Mouse (Mus musculus) midbrain, embryonic 14.5 days (tissue): Measurements from ENCODE around the gene Asprv1. TPM values are rescaled to one million over a fixed set of nuclear protein-coding genes. Genes with fewer than 3 reads are reported as not detected.

Source experiments
- ATAC-seq: fragments of 200-750 bp; cut with Nextera tagmentation; 2 replicates; pipeline ENCODE4 v1.8.0; 2017; ENCODE audit warnings: moderate number of reproducible peaks, moderate library complexity; ENCODE audit not compliant: low FRiP score, low TSS enrichment
- DNase-seq: peaks from one replicate; pipeline ENCODE4 v3.0.0-alpha.2; 2015
- H3K27ac ChIP-seq: fragments of 300-500 bp; sonication (generic); replicated peaks from 2 replicates; pipeline ENCODE4 v1.5.1; 2014; ENCODE audit warnings: mild to moderate bottlenecking, low read depth, low read length, moderate library complexity
- H3K27me3 ChIP-seq: fragments of 300-500 bp; sonication (generic); 2 replicates; pipeline ENCODE4 v1.6.1; 2014; ENCODE audit warnings: low read length, control low read depth, mixed read lengths; ENCODE audit not compliant: control insufficient read depth, insufficient read depth
- H3K36me3 ChIP-seq: fragments of 300-500 bp; sonication (generic); 2 replicates; pipeline ENCODE4 v1.6.1; 2014; ENCODE audit warnings: low read length, control low read depth; ENCODE audit not compliant: control insufficient read depth, insufficient read depth
- H3K4me1 ChIP-seq: fragments of 300-500 bp; sonication (generic); 2 replicates; pipeline ENCODE4 v1.6.1; 2014; ENCODE audit warnings: mild to moderate bottlenecking, antibody characterized with exemption, low read length, control low read depth; ENCODE audit not compliant: control insufficient read depth, insufficient read depth
- H3K4me2 ChIP-seq: fragments of 300-500 bp; sonication (generic); 2 replicates; pipeline ENCODE4 v1.6.1; 2014; ENCODE audit warnings: mild to moderate bottlenecking, low read length, moderate library complexity
- H3K4me3 ChIP-seq: fragments of 300-500 bp; sonication (generic); replicated peaks from 2 replicates; pipeline ENCODE4 v1.5.1; 2014; ENCODE audit warnings: low read depth, low read length
- H3K9ac ChIP-seq: fragments of 300-500 bp; sonication (generic); replicated peaks from 2 replicates; pipeline ENCODE4 v1.6.1; 2014; ENCODE audit warnings: mild to moderate bottlenecking, low read length, moderate library complexity
- H3K9me3 ChIP-seq: fragments of 300-500 bp; sonication (generic); 2 replicates; pipeline ENCODE4 v1.6.1; 2016; ENCODE audit warnings: low read length, control low read depth, mixed read lengths; ENCODE audit not compliant: control insufficient read depth
- WGBS: fragments of 180-500 bp; shearing (Covaris S2); extraction: QIAGEN DNeasy Blood & Tissue Kit; methylation state at CpG from one replicate; pipeline ENCODE4 v1.1.7; 2014; 5-methylcytosine and 5-hydroxymethylcytosine counted together
- polyA plus RNA-seq: library from polyadenylated mRNA; unstranded; fragments of >200 nt; fragmentation: Nextera tagmentation; extraction: Ambion mirVana; gene quantifications from 2 replicates; pipeline ENCODE4 v1.2.1, GENCODE M21; 2014

Asprv1 gene
- polyA plus RNA-seq, 1 experiment from 2014 or later, result 0.76 TPM

DNA sequence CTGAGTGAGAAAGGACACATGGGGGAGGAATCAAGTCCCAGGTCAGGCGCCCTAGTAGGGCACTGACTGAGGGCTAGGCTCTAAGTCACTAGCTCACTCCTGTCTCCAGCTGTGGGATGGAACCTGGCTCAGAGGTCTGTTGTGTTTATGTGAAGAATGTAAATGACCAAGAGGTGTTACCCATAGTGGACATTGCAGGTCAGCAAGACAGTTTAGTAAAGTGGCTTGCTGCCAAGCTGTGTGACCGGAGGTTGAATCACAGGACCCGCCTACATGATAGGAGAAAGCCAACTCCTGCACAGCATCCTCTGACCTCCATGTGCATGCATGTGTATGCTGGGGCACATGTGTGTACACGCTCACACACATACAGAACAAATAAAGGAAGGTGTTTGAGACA is 17.6 kb downstream of the Asprv1 start:
- Histone ChIP-seq H3K4me1 (no peaks in the 10 kb centered on the region), H3K9ac (no peak overlapping the region), H3K27me3 (no peaks in the 10 kb centered on the region), H3K27ac (no peak overlapping the region), H3K4me3 (no peak overlapping the region), H3K36me3 (peaks cover 30% of the 10 kb centered on the region), H3K9me3 (no peaks in the 10 kb centered on the region), H3K4me2 (no peak overlapping the region)
- DNase-seq, result no peak
- WGBS, result 81% methylated on average over 4 of the region's 4 CpGs
- no peak for ATAC-seq

DNA sequence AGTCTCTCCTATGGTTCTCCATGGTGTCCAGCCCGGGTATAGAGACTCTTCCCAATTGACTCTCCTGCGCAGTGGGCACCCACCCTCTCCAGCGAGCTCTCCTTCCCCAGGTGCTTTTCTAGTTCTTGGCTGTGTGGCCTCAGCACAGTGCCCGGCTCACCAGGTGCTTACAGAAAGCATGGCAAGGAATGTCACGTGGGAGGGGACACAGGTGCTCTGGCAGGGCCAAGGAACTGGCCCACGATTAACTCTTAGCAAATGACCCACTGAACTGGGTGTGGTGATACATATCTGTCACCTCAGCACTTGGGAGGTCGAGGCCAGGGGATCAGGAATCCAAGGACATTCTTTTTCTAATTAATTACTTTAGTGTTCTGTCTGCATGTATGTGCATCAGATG is 18.2 kb downstream of the Asprv1 start:
- Histone ChIP-seq H3K9ac (no peak overlapping the region), H3K27ac (no peak overlapping the region), H3K4me1 (no peaks in the 10 kb centered on the region), H3K36me3 (peaks cover 36% of the 10 kb centered on the region), H3K9me3 (no peaks in the 10 kb centered on the region), H3K27me3 (no peaks in the 10 kb centered on the region), H3K4me3 (no peak overlapping the region), H3K4me2 (no peak overlapping the region)
- no peak for ATAC-seq
- WGBS, result 80% methylated on average over 7 of the region's 7 CpGs
- DNase-seq, result no peak

DNA sequence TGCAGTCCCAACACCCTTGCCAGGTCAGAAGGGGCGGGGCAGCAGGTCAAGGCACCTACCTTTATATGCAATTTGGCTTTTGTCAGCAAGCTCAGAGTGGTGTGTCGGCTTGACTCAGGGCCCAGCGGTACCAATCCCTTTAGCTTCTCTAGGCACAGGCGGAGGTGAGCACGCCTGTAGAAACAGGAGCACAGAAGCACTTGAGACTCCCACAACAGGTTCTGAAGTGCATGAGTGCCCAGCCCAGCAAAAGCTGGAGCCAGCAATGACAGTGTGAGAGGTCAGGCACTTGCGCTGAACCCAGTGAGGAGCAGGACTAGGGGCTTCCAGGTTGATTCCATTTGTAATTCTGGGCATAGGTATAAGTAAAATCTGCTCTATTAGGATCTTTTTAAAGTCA is 25.1 kb downstream of the Asprv1 start:
- no peaks in the 10 kb centered on the region for H3K4me1 ChIP-seq
- H3K4me2 ChIP-seq, result no peak overlapping the region
- H3K9me3 ChIP-seq, result no peaks in the 10 kb centered on the region
- H3K9ac ChIP-seq, result no peak overlapping the region
- 89% methylated on average over 6 of the region's 6 CpGs for WGBS
- no peak for ATAC-seq
- H3K27ac ChIP-seq, result no peak overlapping the region
- H3K27me3 ChIP-seq, result no peaks in the 10 kb centered on the region
- H3K36me3 ChIP-seq, result peaks cover 74% of the 10 kb centered on the region
- DNase-seq, result no peak
- no peak overlapping the region for H3K4me3 ChIP-seq

DNA sequence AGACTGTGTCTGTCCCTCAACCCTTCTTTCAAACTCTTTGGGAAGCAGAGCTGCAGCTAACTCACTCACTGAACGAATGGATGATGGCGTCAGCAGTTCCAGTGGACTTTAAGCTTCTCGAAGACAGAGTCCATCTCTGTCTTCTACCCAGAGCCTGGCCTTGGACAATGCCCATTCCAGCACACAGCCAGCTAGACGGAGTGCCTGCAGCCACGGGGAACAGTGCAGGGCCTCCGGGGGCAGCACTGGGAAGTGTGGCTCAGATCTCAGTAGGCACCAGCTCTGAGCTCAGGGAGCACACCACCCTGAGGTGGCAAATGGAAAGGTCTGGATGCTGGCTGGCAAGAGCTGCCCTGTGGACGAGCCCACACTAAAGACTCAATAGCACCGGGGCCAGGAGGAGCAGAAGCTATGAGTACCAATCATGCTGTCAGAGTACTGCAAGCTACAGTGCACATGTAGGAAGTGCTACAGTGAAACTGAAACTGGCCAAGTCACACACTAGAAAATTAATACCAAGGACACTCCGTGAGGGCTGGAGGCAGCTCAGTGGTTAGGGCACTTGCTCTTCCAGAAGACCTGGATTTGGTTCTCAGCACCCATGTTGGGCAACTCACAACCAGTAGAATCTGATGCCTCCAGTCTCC is 26.4 kb downstream of the Asprv1 start:
- Histone ChIP-seq H3K4me2 (no peak overlapping the region), H3K9me3 (no peaks in the 10 kb centered on the region), H3K27me3 (no peaks in the 10 kb centered on the region), H3K9ac (no peak overlapping the region), H3K4me3 (no peak overlapping the region), H3K27ac (no peak overlapping the region), H3K36me3 (peaks cover 71% of the 10 kb centered on the region), H3K4me1 (no peaks in the 10 kb centered on the region)
- WGBS, result 81% methylated on average over 9 of the region's 9 CpGs
- ATAC-seq (no peak), DNase-seq (no peak)

DNA sequence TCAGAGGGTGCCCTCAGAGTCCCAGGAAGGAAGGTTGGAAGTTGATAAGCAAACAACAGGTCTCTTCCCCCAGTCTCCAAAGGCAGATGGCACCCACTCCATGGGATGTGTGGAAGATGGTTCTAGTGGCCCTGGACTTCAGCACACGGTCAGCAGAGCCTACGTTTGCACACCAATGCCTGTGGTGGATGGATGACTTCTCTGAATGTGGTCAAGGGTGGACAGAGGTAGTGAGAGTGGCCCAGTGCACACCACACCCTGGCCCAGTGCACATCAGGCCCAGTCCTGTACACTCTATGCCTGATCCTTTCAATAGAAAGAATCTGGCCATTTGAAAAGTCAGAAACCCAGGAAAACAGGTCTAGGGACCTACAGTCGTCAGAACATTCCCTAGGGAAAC is 30.5 kb downstream of the Asprv1 start:
- peaks cover 76% of the 10 kb centered on the region for H3K36me3 ChIP-seq
- no peaks in the 10 kb centered on the region for H3K9me3 ChIP-seq
- no peak overlapping the region for H3K4me3 ChIP-seq
- H3K9ac ChIP-seq, result no peak overlapping the region
- no peaks in the 10 kb centered on the region for H3K27me3 ChIP-seq
- ATAC-seq (no peak), DNase-seq (no peak)
- no peak overlapping the region for H3K4me2 ChIP-seq
- 94% methylated on average over 3 of the region's 3 CpGs for WGBS
- no peak overlapping the region for H3K27ac ChIP-seq
- no peaks in the 10 kb centered on the region for H3K4me1 ChIP-seq

DNA sequence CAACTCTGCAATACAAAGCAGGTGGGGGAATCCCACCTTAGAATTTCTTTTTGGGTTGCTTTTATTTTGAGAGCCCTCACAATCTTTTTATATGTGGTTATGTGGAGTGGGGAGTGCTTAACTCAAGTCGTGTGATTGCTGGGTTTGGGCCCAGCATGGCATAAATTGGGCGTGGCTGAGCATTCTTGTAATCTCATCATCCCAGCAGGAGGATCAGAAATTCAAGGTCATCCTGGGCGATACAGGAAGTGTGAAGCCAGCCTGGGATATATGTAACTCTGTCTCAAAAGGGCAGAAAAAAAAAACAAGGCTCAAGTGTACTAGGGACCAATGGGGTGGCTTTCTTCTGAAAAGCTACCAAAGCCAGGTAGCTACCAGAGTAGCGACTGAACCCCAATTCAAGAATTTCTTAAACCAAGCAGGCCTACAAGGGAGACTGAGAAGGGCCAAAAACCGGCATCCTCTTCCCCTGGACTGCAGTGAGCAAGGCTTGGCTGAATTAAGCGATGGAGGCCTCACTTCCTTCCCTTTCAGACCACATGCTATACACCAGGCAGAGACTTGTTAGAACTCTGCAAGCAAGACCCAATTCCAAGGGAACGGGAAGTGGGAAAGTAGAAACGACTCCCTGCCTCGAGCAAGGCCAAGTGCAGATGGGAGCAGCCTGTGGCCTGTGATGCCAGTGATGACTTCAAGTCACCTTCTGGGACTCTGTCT is 32.4 kb downstream of the Asprv1 start:
- Histone ChIP-seq H3K4me1 (no peaks in the 10 kb centered on the region), H3K4me2 (no peak overlapping the region), H3K9ac (no peak overlapping the region), H3K27ac (no peak overlapping the region), H3K9me3 (no peaks in the 10 kb centered on the region), H3K36me3 (peaks cover 76% of the 10 kb centered on the region), H3K4me3 (no peak overlapping the region), H3K27me3 (no peaks in the 10 kb centered on the region)
- DNase-seq, result no peak
- ATAC-seq, result no peak
- 80% methylated on average over 9 of the region's 9 CpGs for WGBS

DNA sequence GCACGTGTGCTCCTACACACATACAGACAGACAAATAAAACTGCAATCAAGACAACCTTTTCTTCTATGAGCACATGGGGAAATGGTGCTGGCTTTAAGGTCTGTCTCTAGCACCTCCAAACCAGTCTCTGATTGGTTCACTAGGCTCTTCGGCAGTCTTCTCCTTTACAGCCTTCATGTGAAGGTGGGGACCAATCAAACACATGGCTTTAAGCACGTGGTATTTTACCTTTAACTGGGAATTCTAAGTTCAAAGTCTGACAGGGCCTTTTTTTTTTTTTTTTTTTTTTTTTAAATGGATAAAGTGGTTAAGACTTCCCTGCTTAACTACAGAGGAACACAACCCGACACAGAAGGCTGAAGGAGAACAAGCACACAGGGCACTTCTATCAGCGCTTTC is 37.1 kb downstream of the Asprv1 start:
- peaks cover 18% of the 10 kb centered on the region; the same call in 1 of the 2 replicates for H3K4me1 ChIP-seq
- peaks cover 41% of the 10 kb centered on the region for H3K36me3 ChIP-seq
- WGBS, result 91% methylated on average over 5 of the region's 5 CpGs
- no peak for ATAC-seq
- DNase-seq, result no peak
- no peak overlapping the region for H3K27ac ChIP-seq
- H3K4me2 ChIP-seq, result no peak overlapping the region
- no peaks in the 10 kb centered on the region for H3K27me3 ChIP-seq
- no peaks in the 10 kb centered on the region for H3K9me3 ChIP-seq
- 0 out of 2 replicates have a peak overlapping the region, but pooled peaks have one; percentile 27 for H3K9ac ChIP-seq
- H3K4me3 ChIP-seq, result no peak overlapping the region

DNA sequence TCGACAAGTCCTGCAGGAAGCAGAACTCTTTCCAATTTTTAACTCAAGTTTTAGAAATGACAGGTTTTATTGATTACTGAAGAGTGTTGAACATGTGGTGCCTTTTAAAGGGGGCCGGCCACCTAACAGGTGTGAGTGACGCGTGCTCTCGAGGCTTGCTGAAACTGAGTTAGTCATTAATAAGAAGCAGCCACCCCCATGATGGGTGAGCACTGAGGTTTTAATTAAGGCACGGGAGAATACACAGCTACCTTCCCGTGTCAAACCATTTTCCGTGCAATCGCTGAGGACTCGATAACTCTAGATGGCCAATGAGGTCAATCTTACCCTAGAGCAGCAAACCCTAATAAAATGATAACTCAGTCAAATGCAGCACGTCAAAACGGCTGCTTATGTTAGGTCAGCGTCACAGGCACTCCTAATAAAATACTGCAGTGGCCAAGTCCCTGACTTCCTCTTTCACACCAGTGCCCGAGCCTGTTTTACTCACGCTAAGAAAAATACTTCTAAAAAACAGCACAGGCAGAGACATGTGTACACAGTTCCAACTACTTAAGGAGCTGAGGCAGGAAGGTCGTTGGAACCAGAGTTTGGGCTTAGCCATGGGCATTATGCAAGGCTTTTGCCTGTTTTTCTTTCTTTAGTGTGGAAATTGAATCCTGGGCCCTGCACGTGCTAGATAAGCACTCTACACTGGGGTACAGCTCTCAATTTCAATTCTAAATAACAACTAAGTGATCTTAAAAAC is 37.8 kb downstream of the Asprv1 start:
- DNase-seq (no peak), ATAC-seq (no peak)
- Histone ChIP-seq H3K4me1 (peaks cover 18% of the 10 kb centered on the region; the same call in 1 of the 2 replicates), H3K36me3 (peaks cover 35% of the 10 kb centered on the region), H3K27me3 (no peaks in the 10 kb centered on the region), H3K4me3 (no peak overlapping the region), H3K9ac (no peak overlapping the region), H3K4me2 (no peak overlapping the region), H3K9me3 (no peaks in the 10 kb centered on the region), H3K27ac (no peak overlapping the region)
- WGBS, result 88% methylated on average over 17 of the region's 17 CpGs
